In the genomic region with DNA sequence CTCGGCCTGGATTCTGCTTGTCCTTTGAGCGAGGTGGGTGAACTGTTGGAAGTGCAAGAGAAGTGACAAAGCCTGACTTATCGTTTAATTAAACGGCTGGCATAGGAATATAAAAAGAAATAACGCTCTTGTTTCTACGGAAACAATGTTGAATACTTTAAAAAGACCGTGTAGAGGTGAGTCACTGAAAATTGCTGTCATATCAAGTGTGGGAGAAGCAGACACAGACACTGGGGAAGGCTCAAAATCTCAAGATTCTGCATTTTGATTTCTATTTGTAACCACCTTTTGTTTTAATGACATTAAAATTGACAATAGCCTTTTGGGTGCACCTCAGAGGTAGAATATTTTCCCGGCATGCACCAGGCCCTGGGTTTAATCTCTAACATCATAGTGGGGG, we compare ENCODE assay signal across 26 mouse cellular contexts. TPM values are rescaled to one million over a fixed set of nuclear protein-coding genes. Genes with fewer than 3 reads are reported as not detected.
A peak's percentile ranks its signal among the peaks of the same experiment; 100 is the strongest.
DNase-seq lines count a peak whose midpoint lies in the region; ATAC-seq lines count a peak whose summit lies in the region.
"Had no signal": no experiment of that assay in that cellular context is flagged by ENCODE, and none has a peak within 500 bp of the region (broad histone marks: within the 10 kb centered on the region; RNA-seq: fewer than 3 reads in every experiment).

No protein-coding gene starts in this region.

- no peak for DNase-seq in forebrain, embryonic 11.5 days (ENCODE audit: low spot score)
- peak; percentile 10 for DNase-seq in heart, adult 11 months
- no peak for DNase-seq in heart, postnatal 14 days
- DNase-seq in brain, adult 2 months (ENCODE audit: low read depth, low spot score), result peak; percentile 55
- DNase-seq: adrenal gland, adult 8-10 months; adrenal gland, postnatal 14 days; adrenal gland, postnatal 36 days; B cell, adult 2 months; cerebellum, adult 11-12 months; cerebellum, adult 2 months; cerebellum, adult 9-10 months; cerebellum, postnatal 10 days; cerebellum, postnatal 25 days; embryo, embryonic 11 days had no signal

- no peaks in the 10 kb centered on the region for H3K9me3 ChIP-seq in forebrain, embryonic 16.5 days (ENCODE audit: control insufficient read depth, low read length)
- H3K9me3 ChIP-seq in forebrain, embryonic 11.5 days (ENCODE audit: control insufficient read depth, low read length), result no peaks in the 10 kb centered on the region
- H3K9me3 ChIP-seq: embryonic facial prominence, embryonic 15.5 days had no signal

- 88% methylated on average over 8 of the region's 8 CpGs for WGBS in forebrain, embryonic 16.5 days
- 94% methylated on average over 8 of the region's 8 CpGs for WGBS in forebrain, embryonic 11.5 days

- no peak overlapping the region for H3K4me2 ChIP-seq in forebrain, embryonic 16.5 days (ENCODE audit: low read length)
- H3K4me2 ChIP-seq in forebrain, embryonic 11.5 days (ENCODE audit: low read depth, low read length, severe bottlenecking), result no peak overlapping the region
- H3K4me2 ChIP-seq: embryonic facial prominence, embryonic 13.5 days; embryonic facial prominence, embryonic 15.5 days; forebrain, embryonic 12.5 days had no signal

- intact Hi-C loops in heart, postnatal 14 days (cut with DNase I), result no loop called here

- H3K27me3 ChIP-seq in forebrain, embryonic 16.5 days (replicated peaks; ENCODE audit: control insufficient read depth, insufficient read depth, low read length), result no peaks in the 10 kb centered on the region
- no peaks in the 10 kb centered on the region for H3K27me3 ChIP-seq in forebrain, embryonic 11.5 days (ENCODE audit: control insufficient read depth, insufficient read depth, low read length)
- H3K27me3 ChIP-seq: CH12.LX; embryonic facial prominence, embryonic 13.5 days; embryonic facial prominence, embryonic 15.5 days; forebrain, embryonic 12.5 days; Patski had no signal

- peak; percentile 49; the same call in 1 of the 2 replicates for ATAC-seq in forebrain, embryonic 16.5 days
- ATAC-seq in forebrain, embryonic 11.5 days (replicated peaks; ENCODE audit: low FRiP score), result no peak
- ATAC-seq in cerebellum, adult (ENCODE audit: insufficient number of reproducible peaks, low FRiP score, low TSS enrichment), result no peak
- ATAC-seq: activated CD4-positive, CD25-positive, alpha-beta regulatory T cell, adult 4 months; CD4-positive, CD25-positive, alpha-beta regulatory T cell, adult 4 months; forebrain, embryonic 14.5 days; Patski had no signal

- no peak overlapping the region for H3K27ac ChIP-seq in forebrain, embryonic 16.5 days (ENCODE audit: low read length)
- no peak overlapping the region for H3K27ac ChIP-seq in forebrain, embryonic 11.5 days (ENCODE audit: low read depth, low read length)
- H3K27ac ChIP-seq: embryonic facial prominence, embryonic 13.5 days; embryonic facial prominence, embryonic 15.5 days; forebrain, embryonic 12.5 days had no signal

- no peaks in the 10 kb centered on the region for H3K36me3 ChIP-seq in forebrain, embryonic 16.5 days (ENCODE audit: control insufficient read depth, insufficient read depth)
- H3K36me3 ChIP-seq in forebrain, embryonic 11.5 days (ENCODE audit: control insufficient read depth, insufficient read depth, low read length), result no peaks in the 10 kb centered on the region
- H3K36me3 ChIP-seq: embryonic facial prominence, embryonic 13.5 days; embryonic facial prominence, embryonic 15.5 days; forebrain, embryonic 12.5 days; G1E had no signal

- H3K4me1 ChIP-seq in forebrain, embryonic 16.5 days (replicated peaks; ENCODE audit: control insufficient read depth, insufficient read depth, low read length), result peaks cover 6% of the 10 kb centered on the region
- H3K4me1 ChIP-seq in forebrain, embryonic 11.5 days (replicated peaks; ENCODE audit: control insufficient read depth, insufficient read depth, low read length), result no peaks in the 10 kb centered on the region
- H3K4me1 ChIP-seq: embryonic facial prominence, embryonic 13.5 days; embryonic facial prominence, embryonic 15.5 days had no signal

- no peak overlapping the region for H3K4me3 ChIP-seq in forebrain, embryonic 16.5 days (replicated peaks; ENCODE audit: low read length)
- no peak overlapping the region for H3K4me3 ChIP-seq in forebrain, embryonic 11.5 days (ENCODE audit: low read depth, low read length)
- H3K4me3 ChIP-seq: embryonic facial prominence, embryonic 13.5 days; embryonic facial prominence, embryonic 15.5 days; erythroblast, embryonic 14.5 days; forebrain, embryonic 12.5 days had no signal

- H3K9ac ChIP-seq in forebrain, embryonic 16.5 days (replicated peaks; ENCODE audit: low read depth, low read length), result no peak overlapping the region
- no peak overlapping the region for H3K9ac ChIP-seq in forebrain, embryonic 11.5 days (ENCODE audit: low read length)
- H3K9ac ChIP-seq: embryonic facial prominence, embryonic 13.5 days; embryonic facial prominence, embryonic 15.5 days; forebrain, embryonic 12.5 days had no signal

RNA-seq across cellular contexts. Expression of a gene that starts 14.6 kb away (rescaled TPM):
- 2.8 and 3.4 TPM in 2 replicates for polyA plus RNA-seq in forebrain, embryonic 16.5 days (2015; fragmentation: Nextera tagmentation; extraction: Ambion mirVana)
- 15.7 and 18.7 TPM in 2 replicates for polyA plus RNA-seq in forebrain, embryonic 11.5 days (2014; fragmentation: Nextera tagmentation; extraction: Ambion mirVana)
- total RNA-seq in heart, postnatal 14 days (2021), result 1 to 10 TPM; 3.5 to 5.4 TPM

Comparison
In these comparisons a context has a peak if more than half of its experiments do, and no peak if none do; other contexts are left out.
1. DNase-seq: peak in heart, adult 11 months (single experiment) and brain, adult 2 months (single experiment); none in forebrain, embryonic 11.5 days (single experiment) and heart, postnatal 14 days (0 of 2).